Mouse (Mus musculus): Measurements from ENCODE around the gene Cacnb4.

GRCm38 (mm10) chr2:52668480-52668879, 8.2 kb downstream of the Cacnb4 start:
- TF ChIP-seq CTCF (IDR thresholded peaks at IDR 0.05; ENCODE audit: low read depth, low read length), result no peak
- no peak for TF ChIP-seq POLR2A (IDR thresholded peaks at IDR 0.05; ENCODE audit: insufficient read depth, low read length)

Data from ES-Bruce4 (cell line).